Mouse (Mus musculus) heart, embryonic 12.5 days (tissue): ENCODE measurements around the gene Nav1. TPM values are rescaled to one million over a fixed set of nuclear protein-coding genes. Genes with fewer than 3 reads are reported as not detected.

Experiments
- ATAC-seq: fragments of 200-750 bp; cut with Nextera tagmentation; 2 replicates; pipeline ENCODE4 v1.8.0; 2017; ENCODE audit warnings: moderate TSS enrichment, moderate library complexity; ENCODE audit not compliant: insufficient number of reproducible peaks, low FRiP score
- H3K27ac ChIP-seq: fragments of 300-500 bp; sonication (generic); 2 replicates; pipeline ENCODE4 v1.5.1; 2016; ENCODE audit warnings: mild to moderate bottlenecking, moderate library complexity; ENCODE audit not compliant: poor library complexity, severe bottlenecking
- H3K27me3 ChIP-seq: fragments of 300-500 bp; sonication (generic); replicated peaks from 2 replicates; pipeline ENCODE4 v1.6.1; 2016; ENCODE audit warnings: mild to moderate bottlenecking, moderate library complexity
- H3K36me3 ChIP-seq: fragments of 300-500 bp; sonication (generic); 2 replicates; pipeline ENCODE4 v1.6.1; 2016; ENCODE audit warnings: mild to moderate bottlenecking, moderate library complexity
- H3K4me1 ChIP-seq: fragments of 300-500 bp; sonication (generic); replicated peaks from 2 replicates; pipeline ENCODE4 v1.6.1; 2016; ENCODE audit warnings: mild to moderate bottlenecking
- H3K4me2 ChIP-seq: fragments of 300-500 bp; sonication (generic); 2 replicates; pipeline ENCODE4 v1.6.1; 2016; ENCODE audit warnings: mild to moderate bottlenecking, moderate library complexity
- H3K4me3 ChIP-seq: fragments of 300-500 bp; sonication (generic); 2 replicates; pipeline ENCODE4 v1.5.1; 2016; ENCODE audit warnings: mild to moderate bottlenecking
- H3K9ac ChIP-seq: fragments of 300-500 bp; sonication (generic); 2 replicates; pipeline ENCODE4 v1.6.1; 2016; ENCODE audit warnings: mild to moderate bottlenecking, moderate library complexity
- H3K9me3 ChIP-seq: fragments of 300-500 bp; sonication (generic); replicated peaks from 2 replicates; pipeline ENCODE4 v1.6.1; 2016; ENCODE audit warnings: mild to moderate bottlenecking, moderate library complexity
- WGBS: fragments of 180-500 bp; shearing (Covaris S2); methylation state at CpG from one replicate; pipeline ENCODE4 v1.1.7; 2016; 5-methylcytosine and 5-hydroxymethylcytosine counted together
- polyA plus RNA-seq: library from polyadenylated mRNA; unstranded; fragments of >200 nt; fragmentation: Nextera tagmentation; extraction: Ambion mirVana; gene quantifications from 2 replicates; pipeline ENCODE4 v1.2.1, GENCODE M21; 2016

Gene Nav1
- polyA plus RNA-seq, 1 experiment from 2014 or later = 38.9 TPM

GRCm38 (mm10) chr1:135532383-135532782 lies 74.7 kb downstream of the Nav1 start:
- ATAC-seq = no peak

GRCm38 (mm10) chr1:135531981-135532380 lies 75.1 kb downstream of the Nav1 start:
- H3K36me3 ChIP-seq = peaks cover 37% of the 10 kb centered on the region
- peaks cover 39% of the 10 kb centered on the region for H3K4me1 ChIP-seq
- no peak overlapping the region for H3K9ac ChIP-seq
- H3K4me3 ChIP-seq = no peak overlapping the region
- 83% methylated on average over 6 of the region's 6 CpGs for WGBS
- H3K27ac ChIP-seq = no peak overlapping the region
- no peak for ATAC-seq
- H3K27me3 ChIP-seq = no peaks in the 10 kb centered on the region
- H3K9me3 ChIP-seq = no peaks in the 10 kb centered on the region
- no peak overlapping the region for H3K4me2 ChIP-seq

More at GRCm38 (mm10) chr1:135532383-135532782, 74.7 kb downstream of the Nav1 start:
- Histone ChIP-seq H3K36me3 (peaks cover 38% of the 10 kb centered on the region), H3K27me3 (no peaks in the 10 kb centered on the region), H3K9ac (no peak overlapping the region), H3K9me3 (no peaks in the 10 kb centered on the region), H3K4me2 (no peak overlapping the region), H3K27ac (no peak overlapping the region), H3K4me3 (no peak overlapping the region), H3K4me1 (peaks cover 43% of the 10 kb centered on the region)
- WGBS = 93% methylated on average over 23 of the region's 23 CpGs

GRCm38 (mm10) chr1:135531081-135531480 lies 76.0 kb downstream of the Nav1 start:
- Histone ChIP-seq H3K4me1 (peaks cover 32% of the 10 kb centered on the region), H3K27ac (peak overlapping the region; percentile 37; the same call in 1 of the 2 replicates), H3K4me3 (no peak overlapping the region), H3K9me3 (no peaks in the 10 kb centered on the region), H3K36me3 (peaks cover 36% of the 10 kb centered on the region), H3K27me3 (no peaks in the 10 kb centered on the region), H3K9ac (0 out of 2 replicates have a peak overlapping the region, but pooled peaks have one; percentile 2), H3K4me2 (no peak overlapping the region)
- no peak; the same call in 1 of the 2 replicates for ATAC-seq
- 49% methylated on average over 10 of the region's 10 CpGs for WGBS

- Histone ChIP-seq H3K9ac (no peak overlapping the region), H3K4me3 (no peak overlapping the region), H3K9me3 (peaks cover 9% of the 10 kb centered on the region), H3K27me3 (no peaks in the 10 kb centered on the region), H3K27ac (peak overlapping the region; percentile 90), H3K4me2 (peak overlapping the region; percentile 19), H3K36me3 (peaks cover 23% of the 10 kb centered on the region), H3K4me1 (peaks cover 29% of the 10 kb centered on the region)
- ATAC-seq = peak; percentile 82
- WGBS = 11% methylated on average over 4 of the region's 4 CpGs
Observed at GRCm38 (mm10) chr1:135524518-135524860, 82.6 kb downstream of the Nav1 start.

GRCm38 (mm10) chr1:135523780-135524517 lies 83.1 kb downstream of the Nav1 start:
- H3K9ac ChIP-seq = no peak overlapping the region

GRCm38 (mm10) chr1:135523344-135523743 lies 83.8 kb downstream of the Nav1 start:
- Histone ChIP-seq H3K27ac (peak overlapping the region; percentile 90), H3K9me3 (peaks cover 9% of the 10 kb centered on the region), H3K9ac (no peak overlapping the region), H3K4me3 (no peak overlapping the region), H3K4me2 (peak overlapping the region; percentile 19; the same call in 1 of the 2 replicates), H3K36me3 (peaks cover 15% of the 10 kb centered on the region), H3K27me3 (no peaks in the 10 kb centered on the region), H3K4me1 (peaks cover 33% of the 10 kb centered on the region)
- ATAC-seq = no peak
- 53% methylated on average over 2 of the region's 2 CpGs for WGBS

More at GRCm38 (mm10) chr1:135523780-135524517, 83.1 kb downstream of the Nav1 start:
- 33% methylated on average over 12 of the region's 12 CpGs for WGBS
- Histone ChIP-seq H3K4me3 (no peak overlapping the region), H3K27ac (peak overlapping the region; percentile 90), H3K9me3 (peaks cover 9% of the 10 kb centered on the region), H3K27me3 (no peaks in the 10 kb centered on the region), H3K4me2 (peak overlapping the region; percentile 19), H3K4me1 (peaks cover 29% of the 10 kb centered on the region), H3K36me3 (peaks cover 19% of the 10 kb centered on the region)
- ATAC-seq = peak; percentile 74

GRCm38 (mm10) chr1:135520550-135521168 lies 86.4 kb downstream of the Nav1 start:
- peaks cover 9% of the 10 kb centered on the region for H3K9me3 ChIP-seq
- H3K27ac ChIP-seq = 0 out of 2 replicates have a peak overlapping the region, but pooled peaks have one; percentile 28
- H3K4me1 ChIP-seq = peaks cover 50% of the 10 kb centered on the region
- H3K36me3 ChIP-seq = peaks cover 11% of the 10 kb centered on the region
- no peak overlapping the region for H3K9ac ChIP-seq
- WGBS = 65% methylated on average over 13 of the region's 13 CpGs
- ATAC-seq = no peak
- H3K4me3 ChIP-seq = no peak overlapping the region
- no peaks in the 10 kb centered on the region for H3K27me3 ChIP-seq
- no peak overlapping the region for H3K4me2 ChIP-seq

GRCm38 (mm10) chr1:135518661-135519060 lies 88.4 kb downstream of the Nav1 start:
- WGBS = 48% methylated on average over 5 of the region's 5 CpGs
- Histone ChIP-seq H3K36me3 (peaks cover 11% of the 10 kb centered on the region), H3K4me2 (no peak overlapping the region), H3K4me1 (peaks cover 54% of the 10 kb centered on the region), H3K27ac (no peak overlapping the region), H3K9me3 (peaks cover 9% of the 10 kb centered on the region), H3K9ac (no peak overlapping the region), H3K27me3 (no peaks in the 10 kb centered on the region), H3K4me3 (no peak overlapping the region)
- ATAC-seq = no peak

- Histone ChIP-seq H3K36me3 (peaks cover 5% of the 10 kb centered on the region), H3K9me3 (peaks cover 4% of the 10 kb centered on the region), H3K27me3 (no peaks in the 10 kb centered on the region), H3K27ac (0 out of 2 replicates have a peak overlapping the region, but pooled peaks have one; percentile 6), H3K4me2 (no peak overlapping the region), H3K9ac (no peak overlapping the region), H3K4me3 (no peak overlapping the region), H3K4me1 (peaks cover 60% of the 10 kb centered on the region)
- no peak for ATAC-seq
- 75% methylated on average over 6 of the region's 6 CpGs for WGBS
Observed at GRCm38 (mm10) chr1:135517469-135517868, 89.6 kb downstream of the Nav1 start.

GRCm38 (mm10) chr1:135516511-135517305 lies 90.4 kb downstream of the Nav1 start:
- ATAC-seq = no peak
- no peaks in the 10 kb centered on the region for H3K27me3 ChIP-seq
- peaks cover 3% of the 10 kb centered on the region for H3K9me3 ChIP-seq
- H3K36me3 ChIP-seq = peaks cover 3% of the 10 kb centered on the region
- H3K4me2 ChIP-seq = no peak overlapping the region
- 0 out of 2 replicates have a peak overlapping the region, but pooled peaks have one; percentile 20 for H3K9ac ChIP-seq
- H3K27ac ChIP-seq = 0 out of 2 replicates have a peak overlapping the region, but pooled peaks have one; percentile 6
- H3K4me1 ChIP-seq = peaks cover 65% of the 10 kb centered on the region
- 57% methylated on average over 10 of the region's 10 CpGs for WGBS
- H3K4me3 ChIP-seq = no peak overlapping the region
